ENCODE assay signal across 27 mouse cellular contexts in genomic region chr2:61083100-61083499, GRCm38 (mm10).
"Had no signal": no experiment of that assay in that cellular context is flagged by ENCODE, and none has a peak within 500 bp of the region (broad histone marks: within the 10 kb centered on the region; RNA-seq: fewer than 3 reads in every experiment).

No protein-coding gene starts in this region.

- H3K9ac ChIP-seq: heart, embryonic 13.5 days; heart, embryonic 15.5 days; hindbrain, embryonic 13.5 days; hindbrain, embryonic 15.5 days; intestine, embryonic 15.5 days; kidney, embryonic 15.5 days; limb, embryonic 12.5 days had no signal

- H3K4me2 ChIP-seq: heart, embryonic 11.5 days; heart, embryonic 13.5 days; heart, embryonic 15.5 days; hindbrain, embryonic 13.5 days; hindbrain, embryonic 15.5 days; intestine, embryonic 15.5 days; kidney, embryonic 15.5 days; limb, embryonic 12.5 days had no signal

- ATAC-seq: forebrain, embryonic 16.5 days; hindbrain, postnatal 0 days; intestine, embryonic 15.5 days; intestine, postnatal 0 days had no signal

- H3K9me3 ChIP-seq: heart, embryonic 13.5 days; heart, embryonic 15.5 days; hindbrain, embryonic 13.5 days; hindbrain, embryonic 15.5 days; intestine, embryonic 15.5 days; kidney, embryonic 15.5 days; limb, embryonic 10.5 days; limb, embryonic 12.5 days had no signal

- DNase-seq: gastrocnemius, adult 2 months; gastrocnemius, postnatal 10 days; gastrocnemius, postnatal 25 days; heart, adult 11 months; heart, adult 2 months; heart, postnatal 14 days; heart, postnatal 36 days; kidney, adult 18-20 months; kidney, adult 8-10 months; kidney, postnatal 14 days; kidney, postnatal 36 days; liver had no signal

- H3K27me3 ChIP-seq: heart, embryonic 13.5 days; heart, embryonic 15.5 days; hindbrain, embryonic 13.5 days; hindbrain, embryonic 15.5 days; intestine, embryonic 15.5 days; kidney, embryonic 15.5 days; limb, embryonic 12.5 days had no signal

- H3K4me1 ChIP-seq: heart, embryonic 13.5 days; hindbrain, embryonic 13.5 days; intestine, embryonic 15.5 days; kidney, embryonic 15.5 days had no signal

- H3K36me3 ChIP-seq: heart, embryonic 13.5 days; heart, embryonic 15.5 days; hindbrain, embryonic 13.5 days; hindbrain, embryonic 15.5 days; intestine, embryonic 15.5 days; kidney, embryonic 15.5 days; limb, embryonic 10.5 days; limb, embryonic 12.5 days had no signal

- H3K4me3 ChIP-seq: gastrocnemius, adult 2 months; heart, adult 2 months; heart, embryonic 13.5 days; heart, embryonic 15.5 days; hindbrain, embryonic 13.5 days; hindbrain, embryonic 15.5 days; intestine, embryonic 15.5 days; kidney, embryonic 15.5 days; layer of hippocampus, adult 2 months; left cerebral cortex, adult 2 months; limb, embryonic 10.5 days; limb, embryonic 12.5 days had no signal

- H3K27ac ChIP-seq: gastrocnemius, adult 2 months; heart, adult 2 months; heart, embryonic 13.5 days; heart, embryonic 15.5 days; hindbrain, embryonic 13.5 days; hindbrain, embryonic 15.5 days; hindbrain, postnatal 0 days; intestine, embryonic 15.5 days; kidney, embryonic 15.5 days; kidney, postnatal 0 days; layer of hippocampus, adult 2 months; left cerebral cortex, adult 2 months; limb, embryonic 10.5 days; limb, embryonic 12.5 days had no signal
